Mouse (Mus musculus) megakaryocyte, embryonic 14.5 days (primary cell): ENCODE results near the gene Traf2.

Experiments used
- FLI1 ChIP-seq: IDR thresholded peaks from 2 replicates; pipeline ENCODE4 v1.6.1; 2012; ENCODE audit warnings: low read length, inconsistent platforms, mixed read lengths
- GATA1 ChIP-seq: IDR thresholded peaks from 3 replicates; pipeline ENCODE4 v1.6.1; 2012; ENCODE audit warnings: mixed read lengths, low read length, inconsistent platforms, borderline replicate concordance

DNA sequence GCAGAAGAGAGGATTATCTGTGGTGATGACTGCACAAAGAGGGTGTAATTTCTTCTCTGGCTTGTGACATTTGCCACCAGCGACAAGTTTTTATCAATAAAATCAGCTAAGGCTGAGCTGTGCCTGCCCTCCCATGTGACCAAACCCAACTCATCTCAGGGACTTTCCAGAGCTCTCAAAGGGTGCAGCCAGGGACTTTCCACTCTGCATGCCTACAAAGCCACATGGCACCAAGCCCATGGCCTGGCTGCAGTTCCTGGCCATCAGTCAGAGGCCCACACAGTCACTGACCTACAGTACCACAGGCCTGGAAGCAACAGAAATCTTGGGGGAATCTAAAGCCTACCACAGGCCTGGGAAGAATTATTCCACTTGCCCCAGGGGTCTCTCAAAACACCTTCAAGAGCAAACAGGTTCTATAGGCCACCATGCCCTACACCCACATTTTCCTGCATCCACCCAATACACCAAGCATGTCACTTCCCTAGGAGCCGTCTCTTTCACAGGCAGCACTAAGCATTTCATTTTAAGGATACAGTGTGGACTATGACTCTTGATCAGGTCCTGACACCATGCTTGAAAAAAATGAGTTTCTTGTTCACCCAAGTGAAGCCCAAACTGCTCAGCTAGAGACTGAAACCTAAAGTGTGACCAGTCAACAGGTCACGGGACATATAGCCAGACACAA, 12.4 kb downstream of the Traf2 start:
- TF ChIP-seq GATA1: no peak
- TF ChIP-seq FLI1: no peak
